In the genomic region with DNA sequence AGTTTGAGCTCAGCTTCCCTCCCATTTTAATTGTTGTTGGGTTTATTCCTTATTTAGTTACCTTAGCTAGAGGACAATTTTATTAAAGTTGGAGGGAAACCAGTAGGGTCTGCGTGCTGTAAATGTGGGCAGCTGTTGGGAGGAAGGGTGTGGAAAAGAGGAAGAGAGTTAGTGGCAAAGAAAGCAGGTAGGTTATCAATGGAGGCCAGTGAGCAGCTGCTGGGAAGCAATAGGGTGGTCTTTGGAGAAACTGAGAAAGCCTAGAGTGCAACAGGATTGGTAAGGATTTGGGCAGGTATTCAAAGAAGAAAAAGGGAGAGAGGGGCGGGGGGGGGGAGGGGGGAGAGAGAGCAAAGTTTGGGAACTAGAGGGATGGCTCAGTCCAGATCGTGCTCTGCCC, we compare ENCODE assay signal across 24 mouse cellular contexts.
"Had no signal": no experiment of that assay in that cellular context is flagged by ENCODE, and none has a peak within 500 bp of the region (broad histone marks: within the 10 kb centered on the region; RNA-seq: fewer than 3 reads in every experiment).

No protein-coding gene starts in this region.

- H3K27me3 ChIP-seq: embryonic facial prominence, embryonic 12.5 days; embryonic facial prominence, embryonic 13.5 days; embryonic facial prominence, embryonic 15.5 days; forebrain, embryonic 12.5 days; forebrain, embryonic 13.5 days; forebrain, embryonic 15.5 days had no signal

- DNase-seq: cerebellum, adult 9-10 months; cerebellum, adult 9-11 months; cerebellum, postnatal 10 days; cerebellum, postnatal 14 days; cerebellum, postnatal 25 days; cerebellum, postnatal 36 days; embryo, embryonic 11 days; forebrain, postnatal 0 days; gastrocnemius, adult 2 months; gastrocnemius, postnatal 10 days; gastrocnemius, postnatal 14 days; gastrocnemius, postnatal 25 days; gastrocnemius, postnatal 36 days; heart, adult 18-20 months; heart, adult 2 months had no signal

- H3K4me3 ChIP-seq: embryonic facial prominence, embryonic 10.5 days; embryonic facial prominence, embryonic 12.5 days; embryonic facial prominence, embryonic 13.5 days; embryonic facial prominence, embryonic 15.5 days; erythroblast, embryonic 14.5 days; forebrain, embryonic 10.5 days; forebrain, embryonic 12.5 days; forebrain, embryonic 13.5 days; forebrain, embryonic 15.5 days; gastrocnemius, adult 2 months; heart, adult 2 months had no signal

- H3K9ac ChIP-seq: embryonic facial prominence, embryonic 12.5 days; embryonic facial prominence, embryonic 13.5 days; embryonic facial prominence, embryonic 15.5 days; forebrain, embryonic 12.5 days; forebrain, embryonic 13.5 days; forebrain, embryonic 15.5 days; forebrain, postnatal 0 days had no signal

- H3K27ac ChIP-seq: embryonic facial prominence, embryonic 10.5 days; embryonic facial prominence, embryonic 12.5 days; embryonic facial prominence, embryonic 13.5 days; embryonic facial prominence, embryonic 15.5 days; forebrain, embryonic 10.5 days; forebrain, embryonic 12.5 days; forebrain, embryonic 13.5 days; forebrain, embryonic 15.5 days; gastrocnemius, adult 2 months; heart, adult 2 months had no signal

- H3K4me1 ChIP-seq: embryonic facial prominence, embryonic 12.5 days; embryonic facial prominence, embryonic 13.5 days; embryonic facial prominence, embryonic 15.5 days; forebrain, embryonic 10.5 days; forebrain, embryonic 12.5 days; forebrain, embryonic 13.5 days; forebrain, embryonic 15.5 days had no signal

- H3K9me3 ChIP-seq: embryonic facial prominence, embryonic 10.5 days; embryonic facial prominence, embryonic 12.5 days; embryonic facial prominence, embryonic 13.5 days; embryonic facial prominence, embryonic 15.5 days; forebrain, embryonic 10.5 days; forebrain, embryonic 12.5 days; forebrain, embryonic 13.5 days; forebrain, embryonic 15.5 days had no signal

- H3K36me3 ChIP-seq: embryonic facial prominence, embryonic 10.5 days; embryonic facial prominence, embryonic 12.5 days; embryonic facial prominence, embryonic 13.5 days; embryonic facial prominence, embryonic 15.5 days; forebrain, embryonic 10.5 days; forebrain, embryonic 12.5 days; forebrain, embryonic 15.5 days had no signal
